Mouse (Mus musculus): ENCODE measurements around the gene Armh3.

GRCm38 (mm10) chr19:46042476-46043011 lies 44.3 kb upstream of the Armh3 start:
- TF ChIP-seq POLR2A (IDR thresholded peaks at IDR 0.05; ENCODE audit: control insufficient read depth, extremely low read depth, insufficient read depth, low read length, poor library complexity) (no peak; the same call in 1 of the 2 replicates), CTCF (IDR thresholded peaks at IDR 0.05; ENCODE audit: borderline replicate concordance, control insufficient read depth, extremely low read depth, insufficient read depth, low read length, poor library complexity) (no peak)

Data from thymus, adult 2 months (tissue).